Mouse (Mus musculus): ENCODE results near the gene Ank3. TPM values are rescaled to one million over a fixed set of nuclear protein-coding genes. Genes with fewer than 3 reads are reported as not detected.

The Ank3 gene
- polyA plus RNA-seq, 1 experiment from 2014 or later = 24.7 TPM

GRCm38 (mm10) chr10:69981386-69982097 lies 583.0 kb downstream of the Ank3 start:
- no peak overlapping the region for H3K9ac ChIP-seq (ENCODE audit: low read length)
- DNase-seq (ENCODE audit: low spot score) (no peak), ATAC-seq (replicated peaks; ENCODE audit: low FRiP score, low TSS enrichment, low read depth) (no peak)
- no peaks in the 10 kb centered on the region for H3K4me1 ChIP-seq (replicated peaks; ENCODE audit: control insufficient read depth, insufficient read depth, low read length)
- peaks cover 21% of the 10 kb centered on the region for H3K36me3 ChIP-seq (ENCODE audit: control insufficient read depth, insufficient read depth, low read length)
- no peak overlapping the region for H3K4me2 ChIP-seq (ENCODE audit: low read length)
- H3K27ac ChIP-seq (ENCODE audit: low read depth) = no peak overlapping the region
- H3K27me3 ChIP-seq (replicated peaks; ENCODE audit: control insufficient read depth, insufficient read depth, low read length) = no peaks in the 10 kb centered on the region
- H3K4me3 ChIP-seq (ENCODE audit: low read depth, low read length) = no peak overlapping the region
- WGBS = 76% methylated on average over 21 of the region's 21 CpGs
- H3K9me3 ChIP-seq (ENCODE audit: control insufficient read depth, low read length) = no peaks in the 10 kb centered on the region

DNA sequence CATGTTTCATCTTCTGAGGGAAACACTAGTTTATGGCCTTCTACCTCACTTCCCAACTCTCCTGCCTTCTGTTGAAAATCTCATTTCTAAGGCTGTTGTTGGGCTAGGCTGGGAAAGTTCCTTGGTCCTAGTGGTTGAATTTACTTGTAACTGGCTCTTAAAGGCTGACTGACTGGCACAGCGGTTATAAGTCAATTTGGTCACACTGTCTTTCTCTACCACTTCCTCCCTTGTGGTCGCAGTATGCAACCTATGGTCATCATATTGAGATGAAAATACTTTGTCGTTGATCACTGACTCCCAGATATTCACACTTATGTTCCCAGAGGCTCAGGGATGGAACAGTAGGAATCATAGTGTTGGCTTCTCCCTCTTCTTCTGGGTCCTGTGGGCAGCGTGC lies 584.1 kb downstream of the Ank3 start:
- ATAC-seq (replicated peaks; ENCODE audit: low FRiP score, low TSS enrichment, low read depth) (no peak), DNase-seq (ENCODE audit: low spot score) (no peak)
- Histone ChIP-seq H3K27ac (ENCODE audit: low read depth) (no peak overlapping the region), H3K4me1 (replicated peaks; ENCODE audit: control insufficient read depth, insufficient read depth, low read length) (no peaks in the 10 kb centered on the region), H3K4me3 (ENCODE audit: low read depth, low read length) (no peak overlapping the region), H3K9me3 (ENCODE audit: control insufficient read depth, low read length) (no peaks in the 10 kb centered on the region; the same call in 1 of the 2 replicates), H3K27me3 (replicated peaks; ENCODE audit: control insufficient read depth, insufficient read depth, low read length) (no peaks in the 10 kb centered on the region), H3K4me2 (ENCODE audit: low read length) (no peak overlapping the region), H3K36me3 (ENCODE audit: control insufficient read depth, insufficient read depth, low read length) (peaks cover 14% of the 10 kb centered on the region), H3K9ac (ENCODE audit: low read length) (no peak overlapping the region)
- WGBS = 95% methylated on average over 4 of the region's 4 CpGs

- Histone ChIP-seq H3K4me3 (ENCODE audit: low read depth, low read length) (no peak overlapping the region), H3K4me2 (ENCODE audit: low read length) (no peak overlapping the region), H3K36me3 (ENCODE audit: control insufficient read depth, insufficient read depth, low read length) (peaks cover 35% of the 10 kb centered on the region), H3K27me3 (replicated peaks; ENCODE audit: control insufficient read depth, insufficient read depth, low read length) (no peaks in the 10 kb centered on the region), H3K27ac (ENCODE audit: low read depth) (no peak overlapping the region), H3K9ac (ENCODE audit: low read length) (no peak overlapping the region), H3K4me1 (replicated peaks; ENCODE audit: control insufficient read depth, insufficient read depth, low read length) (no peaks in the 10 kb centered on the region), H3K9me3 (ENCODE audit: control insufficient read depth, low read length) (peaks cover 32% of the 10 kb centered on the region)
- WGBS = 97% methylated on average over 11 of the region's 11 CpGs
- ATAC-seq (replicated peaks; ENCODE audit: low FRiP score, low TSS enrichment, low read depth) (no peak), DNase-seq (ENCODE audit: low spot score) (no peak)
Measured at GRCm38 (mm10) chr10:69987496-69987895, 588.9 kb downstream of the Ank3 start.

- H3K9me3 ChIP-seq (ENCODE audit: control insufficient read depth, low read length) = peaks cover 13% of the 10 kb centered on the region; the same call in 1 of the 2 replicates
- no peak overlapping the region for H3K4me3 ChIP-seq (ENCODE audit: low read depth, low read length)
- H3K9ac ChIP-seq (ENCODE audit: low read length) = no peak overlapping the region
- H3K4me1 ChIP-seq (replicated peaks; ENCODE audit: control insufficient read depth, insufficient read depth, low read length) = no peaks in the 10 kb centered on the region
- WGBS = 77% methylated on average over 8 of the region's 8 CpGs
- no peaks in the 10 kb centered on the region for H3K27me3 ChIP-seq (replicated peaks; ENCODE audit: control insufficient read depth, insufficient read depth, low read length)
- no peak for ATAC-seq (replicated peaks; ENCODE audit: low FRiP score, low TSS enrichment, low read depth)
- H3K27ac ChIP-seq (ENCODE audit: low read depth) = no peak overlapping the region
- no peak overlapping the region for H3K4me2 ChIP-seq (ENCODE audit: low read length)
- peaks cover 11% of the 10 kb centered on the region for H3K36me3 ChIP-seq (ENCODE audit: control insufficient read depth, insufficient read depth, low read length)
- DNase-seq (ENCODE audit: low spot score) = no peak
Measured at GRCm38 (mm10) chr10:69997082-69997481, 598.5 kb downstream of the Ank3 start.

GRCm38 (mm10) chr10:70004058-70004457 lies 605.5 kb downstream of the Ank3 start:
- Histone ChIP-seq H3K9me3 (ENCODE audit: control insufficient read depth, low read length) (no peaks in the 10 kb centered on the region), H3K36me3 (ENCODE audit: control insufficient read depth, insufficient read depth, low read length) (peaks cover 29% of the 10 kb centered on the region), H3K27me3 (replicated peaks; ENCODE audit: control insufficient read depth, insufficient read depth, low read length) (no peaks in the 10 kb centered on the region), H3K4me3 (ENCODE audit: low read depth, low read length) (no peak overlapping the region), H3K4me2 (ENCODE audit: low read length) (no peak overlapping the region), H3K9ac (ENCODE audit: low read length) (no peak overlapping the region), H3K27ac (ENCODE audit: low read depth) (no peak overlapping the region), H3K4me1 (replicated peaks; ENCODE audit: control insufficient read depth, insufficient read depth, low read length) (no peaks in the 10 kb centered on the region)
- ATAC-seq (replicated peaks; ENCODE audit: low FRiP score, low TSS enrichment, low read depth) (no peak), DNase-seq (ENCODE audit: low spot score) (no peak)
- 92% methylated on average over 5 of the region's 5 CpGs for WGBS

GRCm38 (mm10) chr10:70004831-70005230 lies 606.3 kb downstream of the Ank3 start:
- Histone ChIP-seq H3K4me3 (ENCODE audit: low read depth, low read length) (no peak overlapping the region), H3K27me3 (replicated peaks; ENCODE audit: control insufficient read depth, insufficient read depth, low read length) (no peaks in the 10 kb centered on the region), H3K9ac (ENCODE audit: low read length) (no peak overlapping the region), H3K27ac (ENCODE audit: low read depth) (no peak overlapping the region), H3K36me3 (ENCODE audit: control insufficient read depth, insufficient read depth, low read length) (peaks cover 32% of the 10 kb centered on the region), H3K4me1 (replicated peaks; ENCODE audit: control insufficient read depth, insufficient read depth, low read length) (no peaks in the 10 kb centered on the region), H3K9me3 (ENCODE audit: control insufficient read depth, low read length) (no peaks in the 10 kb centered on the region), H3K4me2 (ENCODE audit: low read length) (no peak overlapping the region)
- ATAC-seq (replicated peaks; ENCODE audit: low FRiP score, low TSS enrichment, low read depth) (no peak), DNase-seq (ENCODE audit: low spot score) (no peak)
- 97% methylated on average over 15 of the region's 15 CpGs for WGBS

DNA sequence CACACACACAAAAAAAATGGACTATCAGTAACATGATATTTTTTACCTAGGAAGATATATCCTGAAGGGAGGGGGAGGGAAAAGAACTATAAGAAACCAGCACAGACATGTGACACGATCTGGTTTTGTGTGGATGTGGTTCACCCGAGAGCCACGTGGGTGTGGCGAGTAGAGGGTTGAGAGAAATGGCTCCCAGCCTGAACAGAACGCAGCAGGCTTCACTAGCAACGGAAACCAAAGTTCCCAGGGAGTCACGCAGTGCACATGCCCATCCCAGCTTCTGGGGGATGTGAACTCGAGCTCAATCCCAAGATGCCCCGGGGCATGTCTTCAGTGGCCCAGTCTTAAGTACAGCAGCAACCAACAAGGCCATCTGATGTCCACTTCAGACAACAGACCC lies 607.8 kb downstream of the Ank3 start:
- H3K9ac ChIP-seq (ENCODE audit: low read length) = no peak overlapping the region
- WGBS = 74% methylated on average over 9 of the region's 9 CpGs
- no peak overlapping the region for H3K27ac ChIP-seq (ENCODE audit: low read depth)
- peaks cover 32% of the 10 kb centered on the region for H3K36me3 ChIP-seq (ENCODE audit: control insufficient read depth, insufficient read depth, low read length)
- DNase-seq (ENCODE audit: low spot score) (no peak), ATAC-seq (replicated peaks; ENCODE audit: low FRiP score, low TSS enrichment, low read depth) (no peak)
- H3K4me3 ChIP-seq (ENCODE audit: low read depth, low read length) = no peak overlapping the region
- no peaks in the 10 kb centered on the region for H3K27me3 ChIP-seq (replicated peaks; ENCODE audit: control insufficient read depth, insufficient read depth, low read length)
- no peaks in the 10 kb centered on the region for H3K9me3 ChIP-seq (ENCODE audit: control insufficient read depth, low read length)
- no peak overlapping the region for H3K4me2 ChIP-seq (ENCODE audit: low read length)
- H3K4me1 ChIP-seq (replicated peaks; ENCODE audit: control insufficient read depth, insufficient read depth, low read length) = no peaks in the 10 kb centered on the region

- peaks cover 17% of the 10 kb centered on the region for H3K36me3 ChIP-seq (ENCODE audit: control insufficient read depth, insufficient read depth, low read length)
- DNase-seq (ENCODE audit: low spot score) (no peak), ATAC-seq (replicated peaks; ENCODE audit: low FRiP score, low TSS enrichment, low read depth) (no peak)
- no peak overlapping the region for H3K4me2 ChIP-seq (ENCODE audit: low read length)
- H3K27me3 ChIP-seq (replicated peaks; ENCODE audit: control insufficient read depth, insufficient read depth, low read length) = no peaks in the 10 kb centered on the region
- H3K4me1 ChIP-seq (replicated peaks; ENCODE audit: control insufficient read depth, insufficient read depth, low read length) = no peaks in the 10 kb centered on the region
- H3K27ac ChIP-seq (ENCODE audit: low read depth) = no peak overlapping the region
- no peaks in the 10 kb centered on the region for H3K9me3 ChIP-seq (ENCODE audit: control insufficient read depth, low read length)
- 65% methylated on average over 5 of the region's 5 CpGs for WGBS
- no peak overlapping the region for H3K9ac ChIP-seq (ENCODE audit: low read length)
- H3K4me3 ChIP-seq (ENCODE audit: low read depth, low read length) = no peak overlapping the region
Measured at GRCm38 (mm10) chr10:70011738-70012137, 613.2 kb downstream of the Ank3 start.

- ATAC-seq (replicated peaks; ENCODE audit: low FRiP score, low TSS enrichment, low read depth) (no peak), DNase-seq (ENCODE audit: low spot score) (no peak)
- Histone ChIP-seq H3K4me3 (ENCODE audit: low read depth, low read length) (no peak overlapping the region), H3K27me3 (replicated peaks; ENCODE audit: control insufficient read depth, insufficient read depth, low read length) (no peaks in the 10 kb centered on the region), H3K36me3 (ENCODE audit: control insufficient read depth, insufficient read depth, low read length) (peaks cover 16% of the 10 kb centered on the region; the same call in 1 of the 2 replicates), H3K4me1 (replicated peaks; ENCODE audit: control insufficient read depth, insufficient read depth, low read length) (no peaks in the 10 kb centered on the region), H3K4me2 (ENCODE audit: low read length) (no peak overlapping the region), H3K9ac (ENCODE audit: low read length) (no peak overlapping the region), H3K27ac (ENCODE audit: low read depth) (no peak overlapping the region), H3K9me3 (ENCODE audit: control insufficient read depth, low read length) (no peaks in the 10 kb centered on the region)
- 87% methylated on average over 13 of the region's 13 CpGs for whole genome bisulfite sequencing
Measured at GRCm38 (mm10) chr10:70013931-70014330, 615.4 kb downstream of the Ank3 start.

Data from intestine, embryonic 14.5 days (tissue).